Mouse (Mus musculus) E14TG2a.4 (cell line): ENCODE data around the gene Wnt3a.
"Not testable (repeated sequence)": the region's sequence is repeated elsewhere in the genome, so short reads cannot be mapped to it uniquely, and the experiment has no call there.

ENCODE experiments used
- H3K27me3 ChIP-seq: 2 replicates; pipeline ENCODE4 v1.6.1; 2014; ENCODE audit warnings: low read length, control low read depth; ENCODE audit not compliant: insufficient read depth
- H3K36me3 ChIP-seq: 2 replicates; pipeline ENCODE4 v1.6.1; 2014; ENCODE audit warnings: low read length, control low read depth; ENCODE audit not compliant: insufficient read depth
- H3K4me1 ChIP-seq: replicated peaks from 2 replicates; pipeline ENCODE4 v1.6.1; 2014; ENCODE audit warnings: low read depth, low read length, control low read depth
- H3K4me3 ChIP-seq: replicated peaks from 2 replicates; pipeline ENCODE4 v1.5.1; 2014; ENCODE audit warnings: mild to moderate bottlenecking, low read length
- H3K9me3 ChIP-seq: 2 replicates; pipeline ENCODE4 v1.6.1; 2014; ENCODE audit warnings: low read length, control low read depth
- CTCF ChIP-seq: conservative IDR thresholded peaks from 2 replicates; pipeline ENCODE4 v1.5.1; 2014; ENCODE audit warnings: low read length
- NANOG ChIP-seq: IDR thresholded peaks from 2 replicates; pipeline ENCODE4 v1.6.1; 2014; ENCODE audit warnings: borderline replicate concordance, low read length, mixed read lengths
- POU5F1 ChIP-seq: IDR thresholded peaks from 2 replicates; pipeline ENCODE4 v1.6.1; 2014; ENCODE audit warnings: low read length, borderline replicate concordance

The Wnt3a gene

GRCm38 (mm10) chr11:59224025-59224424 lies 66.5 kb downstream of the Wnt3a start:
- Histone ChIP-seq H3K9me3 (no peaks in the 10 kb centered on the region), H3K36me3 (peaks cover 72% of the 10 kb centered on the region), H3K27me3 (no peaks in the 10 kb centered on the region), H3K4me3 (no peak overlapping the region), H3K4me1 (peaks cover 87% of the 10 kb centered on the region)
- TF ChIP-seq POU5F1 (no peak), CTCF (no peak), NANOG (no peak)

- Histone ChIP-seq H3K4me3 (no peak overlapping the region), H3K9me3 (no peaks in the 10 kb centered on the region), H3K27me3 (no peaks in the 10 kb centered on the region), H3K4me1 (peaks cover 97% of the 10 kb centered on the region), H3K36me3 (peaks cover 88% of the 10 kb centered on the region)
- TF ChIP-seq NANOG, result no peak
- TF ChIP-seq POU5F1, result no peak
- no peak for TF ChIP-seq CTCF
These were observed 68.2 kb downstream of the Wnt3a start for GRCm38 (mm10) chr11:59222306-59222705.

- H3K27me3 ChIP-seq, result no peaks in the 10 kb centered on the region
- H3K4me1 ChIP-seq, result peaks cover 97% of the 10 kb centered on the region
- H3K9me3 ChIP-seq, result no peaks in the 10 kb centered on the region
- TF ChIP-seq NANOG, result no peak
- TF ChIP-seq CTCF, result no peak
- no peak for TF ChIP-seq POU5F1
- no peak overlapping the region; the same call in 1 of the 2 replicates for H3K4me3 ChIP-seq
- H3K36me3 ChIP-seq, result peaks cover 84% of the 10 kb centered on the region
These were observed 68.9 kb downstream of the Wnt3a start for GRCm38 (mm10) chr11:59221604-59222003.

- peaks cover 97% of the 10 kb centered on the region for H3K4me1 ChIP-seq
- H3K27me3 ChIP-seq, result no peaks in the 10 kb centered on the region
- peaks cover 86% of the 10 kb centered on the region for H3K36me3 ChIP-seq
- no peaks in the 10 kb centered on the region for H3K9me3 ChIP-seq
- peak overlapping the region; percentile 53 for H3K4me3 ChIP-seq
- TF ChIP-seq CTCF (peak; percentile 96), POU5F1 (no peak), NANOG (no peak)
These were observed 71.5 kb downstream of the Wnt3a start for GRCm38 (mm10) chr11:59219064-59219463.

- H3K27me3 ChIP-seq, result no peaks in the 10 kb centered on the region
- H3K4me1 ChIP-seq, result peaks cover 97% of the 10 kb centered on the region
- H3K36me3 ChIP-seq, result peaks cover 86% of the 10 kb centered on the region
- TF ChIP-seq NANOG (no peak), POU5F1 (no peak), CTCF (no peak)
- peak overlapping the region; percentile 53 for H3K4me3 ChIP-seq
- no peaks in the 10 kb centered on the region for H3K9me3 ChIP-seq
These were observed 72.1 kb downstream of the Wnt3a start for GRCm38 (mm10) chr11:59218389-59218998.

GRCm38 (mm10) chr11:59216955-59217354 lies 73.6 kb downstream of the Wnt3a start:
- no peaks in the 10 kb centered on the region for H3K9me3 ChIP-seq
- peaks cover 94% of the 10 kb centered on the region for H3K4me1 ChIP-seq
- no peak for TF ChIP-seq POU5F1
- no peak for TF ChIP-seq NANOG
- no peak for TF ChIP-seq CTCF
- no peaks in the 10 kb centered on the region for H3K27me3 ChIP-seq
- peaks cover 87% of the 10 kb centered on the region for H3K36me3 ChIP-seq
- H3K4me3 ChIP-seq, result no peak overlapping the region

- Histone ChIP-seq H3K4me1 (peaks cover 78% of the 10 kb centered on the region), H3K4me3 (no peak overlapping the region), H3K9me3 (no peaks in the 10 kb centered on the region), H3K36me3 (peaks cover 83% of the 10 kb centered on the region), H3K27me3 (no peaks in the 10 kb centered on the region)
- TF ChIP-seq NANOG, result no peak
- TF ChIP-seq CTCF, result no peak
- TF ChIP-seq POU5F1, result no peak
These were observed 77.6 kb downstream of the Wnt3a start for GRCm38 (mm10) chr11:59212892-59213494.

- peaks cover 77% of the 10 kb centered on the region for H3K4me1 ChIP-seq
- H3K36me3 ChIP-seq, result peaks cover 78% of the 10 kb centered on the region
- not testable (repeated sequence) for H3K9me3 ChIP-seq, H3K27me3 ChIP-seq, H3K4me3 ChIP-seq
These were observed 78.2 kb downstream of the Wnt3a start for GRCm38 (mm10) chr11:59212320-59212719.

- H3K4me1 ChIP-seq, result peaks cover 69% of the 10 kb centered on the region
- H3K27me3 ChIP-seq, H3K9me3 ChIP-seq, H3K4me3 ChIP-seq: not testable (repeated sequence)
- peaks cover 84% of the 10 kb centered on the region for H3K36me3 ChIP-seq
These were observed 79.0 kb downstream of the Wnt3a start for GRCm38 (mm10) chr11:59211561-59211960.
